Mouse (Mus musculus) layer of hippocampus, adult 9-10 months (tissue): ENCODE measurements around the gene Gm45837.

Experiments used
- DNase-seq: peaks from one replicate; pipeline ENCODE4 v3.0.0; 2022; ENCODE audit warnings: low spot score

Gm45837 gene

DNA sequence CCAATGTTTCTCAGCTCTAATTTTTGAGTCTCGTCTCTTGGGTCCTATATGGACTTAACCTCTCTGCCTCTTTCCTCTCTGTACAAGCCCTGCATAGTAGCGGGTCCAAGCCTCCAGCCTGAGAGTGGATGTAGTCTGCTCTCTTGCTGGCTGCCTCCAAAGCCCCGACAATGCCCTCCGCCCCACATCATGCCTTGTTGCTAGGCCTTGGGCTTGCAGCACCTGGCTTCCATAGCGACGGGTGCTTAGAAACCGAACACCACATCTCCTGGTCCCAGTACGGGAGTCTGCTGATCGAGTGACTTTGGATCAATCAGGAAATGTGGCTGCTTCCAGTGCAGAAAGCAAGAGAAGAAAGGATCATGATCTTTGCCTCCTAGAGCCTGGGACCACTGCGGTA is 32.4 kb downstream of the Gm45837 start:
- DNase-seq = no peak

DNA sequence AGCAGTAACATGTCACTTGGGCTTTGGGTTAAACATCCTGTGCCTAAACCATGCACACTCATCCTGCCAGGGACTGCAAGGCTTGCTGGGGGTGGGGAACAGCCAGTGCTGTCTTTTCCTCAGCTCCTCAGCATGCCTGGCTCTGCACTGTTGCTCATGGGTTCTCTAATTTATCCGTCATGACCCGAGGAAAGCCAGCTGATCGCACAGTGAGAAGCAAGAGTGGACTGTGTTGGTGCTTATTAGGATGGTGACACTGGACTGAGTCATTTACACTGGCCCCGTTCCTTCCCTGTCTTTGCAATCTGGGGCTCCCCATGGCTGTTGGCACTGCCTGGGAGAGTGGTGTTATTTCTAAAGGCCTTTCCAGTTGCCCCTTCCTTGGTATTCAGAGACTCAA is 33.5 kb downstream of the Gm45837 start:
- DNase-seq = no peak

GRCm38 (mm10) chr7:101449855-101450254 is 39.2 kb downstream of the Gm45837 start:
- no peak for DNase-seq

- peak; percentile 78 for DNase-seq
These were observed 40.0 kb downstream of the Gm45837 start for GRCm38 (mm10) chr7:101450422-101451401.

DNA sequence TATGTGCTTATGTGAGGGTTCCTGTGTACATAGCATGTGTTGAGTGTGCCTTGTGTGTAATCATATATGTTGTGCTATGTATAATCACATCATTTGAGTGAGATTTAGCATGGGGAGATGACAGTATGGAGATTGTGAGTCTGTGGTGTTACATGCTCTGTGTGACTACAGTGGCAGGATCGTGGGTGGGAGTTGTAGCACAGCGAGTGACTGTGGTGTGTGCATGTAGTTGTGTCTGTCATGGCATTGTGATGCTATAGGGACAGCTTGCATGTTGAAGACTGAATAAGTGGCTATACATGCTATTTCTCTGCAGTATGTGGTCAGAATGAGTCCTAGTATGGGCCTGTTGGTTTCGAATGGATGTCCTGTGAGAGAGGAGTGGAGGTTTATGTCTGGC is 42.0 kb downstream of the Gm45837 start:
- no peak for DNase-seq

DNA sequence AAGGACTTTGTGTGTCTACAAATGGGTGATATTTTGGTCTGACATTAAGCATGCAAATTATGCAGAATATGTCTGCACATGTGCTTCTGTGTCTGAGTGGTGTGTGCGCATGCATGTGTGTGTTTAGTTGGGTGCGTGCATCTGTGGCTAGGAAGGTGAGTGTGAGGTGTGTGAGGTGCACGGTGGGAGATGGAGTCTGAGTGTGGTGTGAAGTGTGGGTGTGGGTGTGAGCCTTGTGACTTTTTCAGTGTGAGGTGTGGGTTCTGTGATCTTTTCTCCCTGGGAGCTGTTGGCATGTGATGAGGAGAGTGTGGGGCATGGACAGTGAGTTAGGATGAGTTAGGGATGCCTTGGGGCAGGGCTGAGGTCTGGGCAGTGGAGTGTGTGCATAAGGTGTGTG is 42.6 kb downstream of the Gm45837 start:
- no peak for DNase-seq

DNA sequence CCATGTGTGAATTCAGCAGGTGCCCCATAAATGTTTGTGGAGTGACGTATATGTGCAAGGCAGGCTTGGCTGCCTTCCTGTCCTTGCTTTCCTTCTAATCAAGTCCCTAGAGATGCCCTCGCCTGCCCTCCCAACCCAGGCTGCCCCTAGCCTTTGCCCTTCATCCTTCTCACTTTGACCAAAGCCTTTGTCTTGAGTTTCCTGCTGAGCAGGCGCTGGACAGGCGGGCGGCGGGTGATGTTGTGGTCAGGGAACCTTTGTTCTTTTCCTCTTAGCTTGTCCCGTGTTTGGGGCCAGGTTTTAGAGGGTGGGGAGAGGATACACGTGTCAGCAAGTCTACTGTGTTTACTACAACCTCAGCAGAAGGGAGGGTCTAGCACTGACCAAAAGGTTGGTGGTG is 43.0 kb downstream of the Gm45837 start:
- DNase-seq = no peak

DNA sequence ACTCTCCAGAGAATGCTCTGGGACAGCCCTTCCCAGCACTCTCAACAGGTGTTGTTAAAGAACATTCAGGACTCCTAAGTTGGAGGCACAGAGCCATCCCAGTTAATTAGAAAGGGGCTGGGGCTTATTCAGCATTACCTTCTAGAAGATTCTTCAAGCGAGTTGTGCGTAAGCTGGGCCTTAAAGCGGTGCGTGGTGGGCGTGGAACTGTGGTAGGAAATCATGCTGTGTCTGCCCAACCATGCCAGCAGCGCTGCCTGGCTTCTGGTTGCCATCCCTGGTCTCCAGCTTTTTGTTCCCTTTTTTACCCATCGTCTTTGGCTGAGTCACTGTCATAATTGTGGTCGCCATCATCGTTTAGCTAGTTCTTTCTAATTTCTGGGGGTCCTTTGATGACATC is 43.8 kb downstream of the Gm45837 start:
- DNase-seq = no peak

GRCm38 (mm10) chr7:101455141-101455540 is 44.5 kb downstream of the Gm45837 start:
- no peak for DNase-seq

DNA sequence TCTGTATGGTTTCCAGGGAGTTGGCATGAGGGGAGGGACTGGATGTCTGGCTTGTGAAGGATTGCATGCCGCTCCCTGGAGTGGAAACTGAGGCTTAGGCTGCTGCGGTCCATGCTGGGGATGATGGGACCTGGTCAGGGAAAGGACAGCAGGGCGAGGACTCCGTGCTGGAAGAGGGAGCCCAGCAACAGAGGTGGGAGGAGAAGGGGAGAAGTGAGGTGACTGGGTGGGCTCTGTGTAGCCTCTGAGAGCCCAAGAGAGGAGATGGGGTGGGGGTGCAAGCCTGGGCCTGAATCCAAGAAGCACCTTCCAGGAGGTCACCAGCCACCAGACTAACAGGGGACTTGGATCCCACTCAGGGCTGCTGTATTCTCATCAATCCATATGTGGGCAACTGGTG is 45.6 kb downstream of the Gm45837 start:
- no peak for DNase-seq

- DNase-seq = no peak
These were observed 46.1 kb downstream of the Gm45837 start for GRCm38 (mm10) chr7:101456789-101457188.

- DNase-seq = no peak
These were observed 46.6 kb downstream of the Gm45837 start for GRCm38 (mm10) chr7:101457283-101457682.

GRCm38 (mm10) chr7:101457801-101458200 is 47.1 kb downstream of the Gm45837 start:
- DNase-seq = no peak

GRCm38 (mm10) chr7:101458278-101458781 is 47.6 kb downstream of the Gm45837 start:
- DNase-seq = no peak

DNA sequence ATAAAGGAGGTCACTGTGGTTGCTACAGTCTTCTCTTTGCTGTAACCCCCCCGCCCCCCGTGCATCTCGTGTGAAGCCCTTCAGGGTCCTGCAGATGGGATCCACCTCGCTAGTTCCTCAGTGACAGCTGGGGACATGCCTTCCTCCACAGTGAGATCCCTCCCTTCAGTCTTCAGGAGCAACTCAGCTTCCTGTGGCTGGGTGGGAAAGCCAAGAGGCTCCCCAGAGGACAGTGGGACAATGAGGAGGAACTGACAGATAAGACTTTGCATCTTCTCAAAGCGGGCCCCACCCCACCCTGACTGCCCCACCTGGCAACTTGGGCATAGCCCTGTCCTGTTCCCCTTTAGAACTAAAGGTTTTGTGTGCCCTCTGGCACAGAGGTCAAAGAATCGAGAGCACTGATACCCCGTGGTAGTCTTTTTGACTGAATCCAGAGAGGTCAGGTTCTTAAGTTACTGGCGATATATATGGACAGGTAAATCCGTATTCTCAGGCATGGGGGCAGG is 48.7 kb downstream of the Gm45837 start:
- DNase-seq = no peak

DNA sequence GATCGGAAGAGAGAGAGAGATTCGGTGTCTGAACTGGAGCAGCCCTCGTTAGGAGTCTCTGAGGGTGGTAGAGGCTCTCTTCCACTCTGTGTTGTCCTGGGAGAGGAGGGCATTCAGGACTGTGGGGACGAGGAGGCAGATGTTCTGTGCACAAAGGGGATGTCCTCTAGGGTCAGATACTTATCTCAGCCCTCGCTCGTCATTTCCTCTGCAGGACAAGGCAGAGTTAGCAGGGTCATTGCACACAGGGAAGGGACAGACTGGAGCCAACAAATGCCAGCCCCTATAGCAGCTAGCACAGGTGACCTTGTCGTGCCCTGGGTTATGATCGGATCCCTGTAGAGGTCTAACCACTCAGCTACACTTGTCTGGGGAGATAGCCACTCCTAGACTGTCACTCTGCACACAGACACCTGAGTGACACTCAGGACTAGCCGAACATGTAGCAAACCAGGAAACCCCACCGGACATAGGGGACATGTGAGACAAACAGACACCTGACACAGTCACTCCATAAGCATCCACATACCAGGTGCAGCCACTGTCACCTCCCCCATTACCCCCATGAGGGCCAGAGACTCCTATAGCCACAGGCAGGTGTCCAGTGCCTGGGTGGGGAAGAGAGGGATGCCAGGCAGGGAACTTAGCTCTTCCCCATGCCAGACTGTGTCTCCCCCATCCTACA is 49.4 kb downstream of the Gm45837 start:
- no peak for DNase-seq

GRCm38 (mm10) chr7:101460608-101460957 is 49.9 kb downstream of the Gm45837 start:
- no peak for DNase-seq

DNA sequence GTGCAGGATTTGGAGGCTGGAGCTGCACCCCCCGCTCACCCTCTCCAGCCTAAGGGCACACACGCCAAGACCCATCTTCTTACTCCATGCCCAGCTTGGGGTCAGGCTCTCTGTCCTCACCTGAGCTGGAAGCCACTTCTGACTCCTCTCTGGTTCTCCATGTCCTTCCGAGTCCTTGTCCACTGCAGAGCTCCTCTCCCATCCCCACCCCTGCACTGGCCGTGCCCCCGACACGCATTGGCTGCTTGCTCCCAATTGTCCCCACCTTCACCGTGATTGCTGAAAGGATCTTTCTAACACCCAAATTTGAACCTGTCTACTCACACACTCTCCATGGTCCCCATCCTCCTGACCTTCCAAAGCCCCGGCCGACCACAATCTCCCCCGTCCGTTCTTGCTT is 50.9 kb downstream of the Gm45837 start:
- DNase-seq = no peak

DNA sequence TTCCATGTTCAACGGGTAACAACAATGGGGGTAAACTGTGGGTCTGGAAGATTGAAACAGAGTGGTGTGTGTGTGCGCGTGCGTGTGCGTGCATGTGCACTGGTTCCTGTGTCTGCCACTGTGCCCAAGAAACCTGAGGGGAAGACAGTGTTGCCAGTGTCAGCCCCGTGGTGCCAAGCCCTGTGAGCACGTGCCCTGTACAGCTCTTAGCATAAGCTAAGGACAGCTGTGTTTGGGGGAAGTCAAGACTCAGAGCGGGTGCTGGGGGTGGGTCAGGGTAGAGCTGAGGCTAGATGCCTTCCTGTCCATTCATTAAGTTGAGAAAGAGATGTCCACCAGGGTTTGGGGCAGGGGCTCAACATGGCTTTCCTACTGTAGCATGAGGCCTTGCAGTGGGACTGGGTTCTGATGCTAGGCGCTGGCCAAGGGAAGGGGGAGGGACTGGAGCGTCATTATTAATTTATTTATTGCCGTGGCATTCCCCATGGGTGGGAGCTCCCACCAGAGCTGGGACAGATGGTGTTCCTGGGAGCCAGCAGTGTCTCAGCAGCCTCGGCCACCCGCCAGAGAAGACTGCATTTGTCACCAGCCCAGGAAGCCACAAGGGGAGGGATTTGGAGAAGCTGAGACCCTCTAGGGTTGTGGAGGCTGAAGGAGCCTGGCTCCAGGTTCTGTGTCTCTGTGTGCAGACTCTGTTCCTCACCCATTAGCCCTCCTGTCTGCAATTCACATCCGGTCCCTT is 51.8 kb downstream of the Gm45837 start:
- peak; percentile 77 for DNase-seq

- no peak for DNase-seq
These were observed 53.1 kb downstream of the Gm45837 start for GRCm38 (mm10) chr7:101463665-101464271.

- DNase-seq = no peak
These were observed 54.2 kb downstream of the Gm45837 start for GRCm38 (mm10) chr7:101464927-101465326.

- DNase-seq = no peak
These were observed 54.7 kb downstream of the Gm45837 start for GRCm38 (mm10) chr7:101465392-101465791.
